Mouse (Mus musculus) liver, adult 2 months (tissue): ENCODE measurements around the gene Mpv17l2.

Experiments used
- CTCF ChIP-seq: fragments of 200-500 bp; IDR thresholded peaks from 2 replicates; pipeline ENCODE4 v1.5.1; 2011; ENCODE audit warnings: low read depth, low read length, control low read depth
- POLR2A ChIP-seq: fragments of 200-500 bp; IDR thresholded peaks from 2 replicates; pipeline ENCODE4 v1.6.1; 2011; ENCODE audit warnings: low read length, control low read depth; ENCODE audit not compliant: insufficient read depth; ENCODE audit errors: extremely low read depth

DNA sequence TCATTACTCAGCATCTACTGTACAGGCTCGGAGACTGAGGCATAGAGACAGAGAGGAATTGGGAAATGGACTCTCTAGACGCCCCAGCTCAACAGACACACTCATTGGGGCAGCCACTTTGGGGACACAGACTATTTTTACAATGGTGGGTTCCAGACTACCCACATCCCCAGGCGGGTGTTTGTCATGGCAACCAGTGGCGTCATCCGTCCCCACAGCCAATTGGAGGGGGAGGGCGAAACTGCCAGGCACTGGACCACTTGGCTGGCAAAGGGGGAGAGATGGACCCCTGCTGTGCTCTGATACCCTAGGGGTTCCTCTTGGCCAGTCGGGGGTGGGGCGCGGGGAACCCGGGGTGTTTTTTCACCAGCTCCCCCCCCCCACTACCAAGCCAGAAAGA lies 39.9 kb upstream of the Mpv17l2 start:
- TF ChIP-seq CTCF, result no peak
- TF ChIP-seq POLR2A, result no peak
